8 mouse cellular contexts compared by ENCODE assay signal in genomic region chr15:103304616-103304969, GRCm38 (mm10). TPM values are rescaled to one million over a fixed set of nuclear protein-coding genes. Genes with fewer than 3 reads are reported as not detected.
DNase-seq lines count a peak whose midpoint lies in the region; ATAC-seq and TF ChIP-seq lines count a peak whose summit lies in the region.

No protein-coding gene starts in this region.

- DNase-seq in limb, embryonic 14.5 days (ENCODE audit: low spot score): no peak
- DNase-seq in stomach, postnatal 0 days (ENCODE audit: low spot score): no peak
- DNase-seq in left cerebral cortex, adult 8-10 months (ENCODE audit: low spot score in 2 of 2): no peak
- no peak for DNase-seq in right cerebral cortex, postnatal 36 days (ENCODE audit: low spot score in 2 of 2)

- H3K4me3 ChIP-seq in erythroblast, embryonic 14.5 days (replicated peaks): peak overlapping the region; percentile 61
- H3K4me3 ChIP-seq in C2C12 (ENCODE audit: insufficient read depth, poor library complexity, severe bottlenecking): peak overlapping the region; percentile 37
- H3K4me3 ChIP-seq in forebrain, embryonic 13.5 days: peak overlapping the region; percentile 44
- H3K4me3 ChIP-seq in limb, embryonic 14.5 days (replicated peaks; ENCODE audit: low read length): peak overlapping the region; percentile 43
- peak overlapping the region; percentile 57 for H3K4me3 ChIP-seq in stomach, postnatal 0 days (ENCODE audit: low read depth, low read length)

- H3K9me3 ChIP-seq in erythroblast, embryonic 14.5 days (ENCODE audit: control insufficient read depth, low read length): no peaks in the 10 kb centered on the region
- H3K9me3 ChIP-seq in forebrain, embryonic 13.5 days (replicated peaks): no peaks in the 10 kb centered on the region
- H3K9me3 ChIP-seq in limb, embryonic 14.5 days (ENCODE audit: control insufficient read depth, low read length): no peaks in the 10 kb centered on the region
- no peaks in the 10 kb centered on the region for H3K9me3 ChIP-seq in stomach, postnatal 0 days (ENCODE audit: control insufficient read depth, low read length)

- H3K79me2 ChIP-seq in C2C12 (ENCODE audit: control insufficient read depth, insufficient read depth): no peaks in the 10 kb centered on the region

- no peak for TF ChIP-seq EP300 in stomach, postnatal 0 days (optimal IDR thresholded peaks at IDR 0.05)

- peak overlapping the region; percentile 95 for H3K27ac ChIP-seq in forebrain, embryonic 13.5 days
- H3K27ac ChIP-seq in limb, embryonic 14.5 days (replicated peaks; ENCODE audit: low read depth, low read length): peak overlapping the region; percentile 93
- H3K27ac ChIP-seq in stomach, postnatal 0 days (replicated peaks): peak overlapping the region; percentile 95

- H3K27me3 ChIP-seq in erythroblast, embryonic 14.5 days (ENCODE audit: control insufficient read depth): peaks cover 75% of the 10 kb centered on the region
- no peaks in the 10 kb centered on the region for H3K27me3 ChIP-seq in C2C12 (ENCODE audit: control insufficient read depth, insufficient read depth, insufficient read length)
- peaks cover 14% of the 10 kb centered on the region for H3K27me3 ChIP-seq in forebrain, embryonic 13.5 days
- no peaks in the 10 kb centered on the region for H3K27me3 ChIP-seq in limb, embryonic 14.5 days (ENCODE audit: control insufficient read depth, insufficient read depth, low read length)
- H3K27me3 ChIP-seq in stomach, postnatal 0 days (ENCODE audit: control insufficient read depth, insufficient read depth, low read length): no peaks in the 10 kb centered on the region

- no peak for ATAC-seq in erythroblast, adult 5-6 weeks (replicated peaks; ENCODE audit: low FRiP score, poor library complexity, severe bottlenecking)
- peak; percentile 2; the same call in 1 of the 2 replicates for ATAC-seq in forebrain, embryonic 13.5 days
- ATAC-seq in limb, embryonic 14.5 days (ENCODE audit: low FRiP score, low read depth): no peak
- ATAC-seq in stomach, postnatal 0 days (ENCODE audit: low FRiP score, low TSS enrichment): no peak

- WGBS in forebrain, embryonic 13.5 days: 0% methylated on average over 9 of the region's 9 CpGs
- WGBS in limb, embryonic 14.5 days: 0% methylated on average over 9 of the region's 9 CpGs
- WGBS in stomach, postnatal 0 days: 0% methylated on average over 9 of the region's 9 CpGs

- TF ChIP-seq CTCF in C2C12 (IDR thresholded peaks at IDR 0.05; ENCODE audit: control insufficient read depth, insufficient read depth, insufficient read length): no peak
- no peak for TF ChIP-seq CTCF in stomach, postnatal 0 days (IDR thresholded peaks at IDR 0.05; ENCODE audit: low read depth)

- H3K79me3 ChIP-seq in C2C12 (ENCODE audit: low read depth): no peaks in the 10 kb centered on the region

- H3ac ChIP-seq in C2C12 (ENCODE audit: control insufficient read depth, insufficient read length, low read depth): peak overlapping the region; percentile 68

- peaks cover 14% of the 10 kb centered on the region for H3K36me3 ChIP-seq in erythroblast, embryonic 14.5 days (ENCODE audit: control insufficient read depth)
- peaks cover 6% of the 10 kb centered on the region for H3K36me3 ChIP-seq in C2C12 (ENCODE audit: control insufficient read depth, insufficient read depth)
- no peaks in the 10 kb centered on the region for H3K36me3 ChIP-seq in forebrain, embryonic 13.5 days (ENCODE audit: poor library complexity, severe bottlenecking)
- H3K36me3 ChIP-seq in limb, embryonic 14.5 days (ENCODE audit: control insufficient read depth, insufficient read depth, low read length): no peaks in the 10 kb centered on the region
- no peaks in the 10 kb centered on the region for H3K36me3 ChIP-seq in stomach, postnatal 0 days (ENCODE audit: control insufficient read depth, insufficient read depth, low read length)

- peaks cover 37% of the 10 kb centered on the region for H3K4me1 ChIP-seq in erythroblast, embryonic 14.5 days (ENCODE audit: control insufficient read depth)
- H3K4me1 ChIP-seq in forebrain, embryonic 13.5 days: peaks cover 78% of the 10 kb centered on the region
- H3K4me1 ChIP-seq in limb, embryonic 14.5 days (ENCODE audit: control insufficient read depth, insufficient read depth, low read length): peaks cover 75% of the 10 kb centered on the region
- peaks cover 10% of the 10 kb centered on the region for H3K4me1 ChIP-seq in stomach, postnatal 0 days (replicated peaks; ENCODE audit: control insufficient read depth, insufficient read depth)

- TF ChIP-seq POLR2A in limb, embryonic 14.5 days (IDR thresholded peaks at IDR 0.05; ENCODE audit: borderline replicate concordance, extremely low read depth, insufficient read depth, insufficient read length): no peak

- peak overlapping the region; percentile 78 for H3K9ac ChIP-seq in forebrain, embryonic 13.5 days
- H3K9ac ChIP-seq in limb, embryonic 14.5 days (ENCODE audit: low read depth, low read length, severe bottlenecking): peak overlapping the region; percentile 63
- H3K9ac ChIP-seq in stomach, postnatal 0 days (ENCODE audit: low read length): peak overlapping the region; percentile 61

- peak overlapping the region; percentile 77 for H3K4me2 ChIP-seq in forebrain, embryonic 13.5 days
- peak overlapping the region; percentile 63 for H3K4me2 ChIP-seq in limb, embryonic 14.5 days (replicated peaks; ENCODE audit: low read depth, low read length, severe bottlenecking)
- H3K4me2 ChIP-seq in stomach, postnatal 0 days (replicated peaks; ENCODE audit: low read depth): peak overlapping the region; percentile 91

TF ChIP-seq in C2C12, 6 proteins besides CTCF, POLR2A, EP300 and RAD21:
- no peak for TF ChIP-seq FOSL1 (IDR thresholded peaks at IDR 0.05; ENCODE audit: insufficient read depth, low read length, poor library complexity, severe bottlenecking)
TF ChIP-seq in C2C12: peak in this region for 0.

RNA-seq across cellular contexts. Expression of gene Gpr84, which starts 5.8 kb away (rescaled TPM):
- polyA plus RNA-seq in erythroblast, embryonic 14.5 days (2012): not detected in 2 replicates
- total RNA-seq in erythroblast, adult 5-6 weeks (2015; ENCODE audit: low replicate concordance): 0.96 and 2.1 TPM in 2 replicates
- 0.70 and 1.3 TPM in 2 replicates for total RNA-seq in erythroblast, adult 5-6 weeks (2017; ENCODE audit: low replicate concordance)
- not detected for polyA plus RNA-seq in C2C12 (2012; fragmentation: generic; extraction: Trizol)
- polyA plus RNA-seq in forebrain, embryonic 13.5 days (2015; fragmentation: Nextera tagmentation; extraction: Ambion mirVana): 0.30 and 0.41 TPM in 2 replicates
- polyA plus RNA-seq in limb, embryonic 14.5 days (2012; rRNA removed): 0.34 and 0.53 TPM in 2 replicates
- 0.23 and 0.51 TPM in 2 replicates for polyA plus RNA-seq in limb, embryonic 14.5 days (2014; fragmentation: Nextera tagmentation; extraction: Ambion mirVana)
- 0.30 and 0.46 TPM in 2 replicates for polyA plus RNA-seq in stomach, postnatal 0 days (2015; fragmentation: Nextera tagmentation; extraction: Ambion mirVana)
- 1 to 10 TPM in 2 of 4 experiments, under 1 TPM in 2; 0.76 to 6.8 (median 2.8) TPM for total RNA-seq in left cerebral cortex, adult 8-10 months (2022)

RNA-seq across cellular contexts. Expression of gene Copz1, which starts 32.1 kb away (rescaled TPM):
- polyA plus RNA-seq in erythroblast, embryonic 14.5 days (2012): 8.2 and 9.1 TPM in 2 replicates
- total RNA-seq in erythroblast, adult 5-6 weeks (2015; ENCODE audit: low replicate concordance): 123 and 131 TPM in 2 replicates
- total RNA-seq in erythroblast, adult 5-6 weeks (2017; ENCODE audit: low replicate concordance): 54.0 and 56.5 TPM in 2 replicates
- polyA plus RNA-seq in C2C12 (2012; fragmentation: generic; extraction: Trizol): 191 TPM
- 219 and 232 TPM in 2 replicates for polyA plus RNA-seq in forebrain, embryonic 13.5 days (2015; fragmentation: Nextera tagmentation; extraction: Ambion mirVana)
- polyA plus RNA-seq in limb, embryonic 14.5 days (2012; rRNA removed): 200 and 228 TPM in 2 replicates
- polyA plus RNA-seq in limb, embryonic 14.5 days (2014; fragmentation: Nextera tagmentation; extraction: Ambion mirVana): 292 and 298 TPM in 2 replicates
- polyA plus RNA-seq in stomach, postnatal 0 days (2015; fragmentation: Nextera tagmentation; extraction: Ambion mirVana): 159 and 168 TPM in 2 replicates
- total RNA-seq in left cerebral cortex, adult 8-10 months (2022): 10 to 100 TPM; 90.9 to 93.2 (median 91.9) TPM

RNA-seq across cellular contexts. Expression of gene Zfp385a, which starts 35.3 kb away (rescaled TPM):
- polyA plus RNA-seq in erythroblast, embryonic 14.5 days (2012): 1.6 and 1.7 TPM in 2 replicates
- 2.9 and 5.6 TPM in 2 replicates for total RNA-seq in erythroblast, adult 5-6 weeks (2015; ENCODE audit: low replicate concordance)
- total RNA-seq in erythroblast, adult 5-6 weeks (2017; ENCODE audit: low replicate concordance): 0.68 and 0.84 TPM in 2 replicates
- polyA plus RNA-seq in C2C12 (2012; fragmentation: generic; extraction: Trizol): 21.2 TPM
- 11.3 and 12.0 TPM in 2 replicates for polyA plus RNA-seq in forebrain, embryonic 13.5 days (2015; fragmentation: Nextera tagmentation; extraction: Ambion mirVana)
- 23.4 and 28.8 TPM in 2 replicates for polyA plus RNA-seq in limb, embryonic 14.5 days (2012; rRNA removed)
- polyA plus RNA-seq in limb, embryonic 14.5 days (2014; fragmentation: Nextera tagmentation; extraction: Ambion mirVana): 16.4 and 19.1 TPM in 2 replicates
- polyA plus RNA-seq in stomach, postnatal 0 days (2015; fragmentation: Nextera tagmentation; extraction: Ambion mirVana): 6.0 and 7.4 TPM in 2 replicates
- 10 to 100 TPM; 60.6 to 78.6 (median 69.1) TPM for total RNA-seq in left cerebral cortex, adult 8-10 months (2022)

RNA-seq across cellular contexts. Expression of gene Nfe2, which starts 46.4 kb away (rescaled TPM):
- polyA plus RNA-seq in erythroblast, embryonic 14.5 days (2012): 46.0 and 48.8 TPM in 2 replicates
- 449 and 473 TPM in 2 replicates for total RNA-seq in erythroblast, adult 5-6 weeks (2015; ENCODE audit: low replicate concordance)
- 629 and 671 TPM in 2 replicates for total RNA-seq in erythroblast, adult 5-6 weeks (2017; ENCODE audit: low replicate concordance)
- 0.25 TPM for polyA plus RNA-seq in C2C12 (2012; fragmentation: generic; extraction: Trizol)
- 0.57 and 1.6 TPM in 2 replicates for polyA plus RNA-seq in forebrain, embryonic 13.5 days (2015; fragmentation: Nextera tagmentation; extraction: Ambion mirVana)
- 1.5 and 3.4 TPM in 2 replicates for polyA plus RNA-seq in limb, embryonic 14.5 days (2012; rRNA removed)
- polyA plus RNA-seq in limb, embryonic 14.5 days (2014; fragmentation: Nextera tagmentation; extraction: Ambion mirVana): 1.5 and 2.4 TPM in 2 replicates
- 0.50 and 0.70 TPM in 2 replicates for polyA plus RNA-seq in stomach, postnatal 0 days (2015; fragmentation: Nextera tagmentation; extraction: Ambion mirVana)
- total RNA-seq in left cerebral cortex, adult 8-10 months (2022): not detected

Comparison
In these comparisons a context has a peak if more than half of its experiments do, and no peak if none do; other contexts are left out.
1. RNA of gene Copz1, which starts 32.1 kb away (polyA plus RNA-seq): 200 to 298 TPM in limb, embryonic 14.5 days, 219 to 232 TPM in forebrain, embryonic 13.5 days, 191 TPM in C2C12 (single experiment) and 159 to 168 TPM in stomach, postnatal 0 days; 8.2 to 9.1 TPM in erythroblast, embryonic 14.5 days; every median in the first group is over 10 times any median in the second.
2. Peak in every context shown above with its lines, with median percentiles within 50 percentile points of each other: H3K4me3 ChIP-seq, H3K27ac ChIP-seq, H3K4me2 ChIP-seq and H3K9ac ChIP-seq.